Mouse (Mus musculus) spleen, adult 2 months (tissue): ENCODE measurements around the gene Ssx2ip. TPM values are rescaled to one million over a fixed set of nuclear protein-coding genes. Genes with fewer than 3 reads are reported as not detected.

Experiments used
- DNase-seq, 2 experiments: peaks; one replicate each; pipeline versions ENCODE4 v3.0.0 to v3.0.0-alpha.2; 2012 to 2021; ENCODE audit warnings: low spot score in 2 of 2, low read depth in 1 of 2
- H3K27ac ChIP-seq: fragments of 200-500 bp; 2 replicates; pipeline ENCODE4 v1.5.1; 2012; ENCODE audit warnings: low read length, inconsistent platforms; ENCODE audit not compliant: insufficient read depth
- H3K27me3 ChIP-seq: fragments of 200-500 bp; 2 replicates; pipeline ENCODE4 v1.6.1; 2012; ENCODE audit warnings: mild to moderate bottlenecking, moderate library complexity, low read length, inconsistent platforms; ENCODE audit not compliant: control insufficient read depth, insufficient read depth
- H3K36me3 ChIP-seq: fragments of 200-500 bp; 2 replicates; pipeline ENCODE4 v1.6.1; 2012; ENCODE audit warnings: mild to moderate bottlenecking, low read length, inconsistent platforms; ENCODE audit not compliant: control insufficient read depth, insufficient read depth
- H3K4me1 ChIP-seq: fragments of 200-500 bp; 2 replicates; pipeline ENCODE4 v1.6.1; 2011; ENCODE audit warnings: inconsistent platforms; ENCODE audit not compliant: control insufficient read depth, insufficient read depth, insufficient read length
- H3K4me3 ChIP-seq: fragments of 200-500 bp; 2 replicates; pipeline ENCODE4 v1.5.1; 2011; ENCODE audit warnings: mild to moderate bottlenecking, inconsistent platforms; ENCODE audit not compliant: insufficient read depth, insufficient read length; ENCODE audit errors: extremely low read depth
- CTCF ChIP-seq: fragments of 200-500 bp; IDR thresholded peaks from 2 replicates; pipeline ENCODE4 v1.5.1; 2011; ENCODE audit warnings: mild to moderate bottlenecking, inconsistent platforms; ENCODE audit not compliant: insufficient read depth, insufficient read length, insufficient replicate concordance; ENCODE audit errors: extremely low read depth
- POLR2A ChIP-seq: fragments of 200-500 bp; IDR thresholded peaks from 2 replicates; pipeline ENCODE4 v1.6.1; 2011; ENCODE audit warnings: low read depth, low read length, inconsistent platforms
- WGBS: fragments of 180-500 bp; shearing (Covaris S2); methylation state at CpG from one replicate; pipeline ENCODE4 v1.1.7; 2018; 5-methylcytosine and 5-hydroxymethylcytosine counted together
- polyA plus RNA-seq: library from polyadenylated mRNA; depleted of rRNA; stranded (reverse); fragments of >200 nt; gene quantifications from 2 replicates; pipeline ENCODE4 v1.2.3, GENCODE M21; 2012

The Ssx2ip gene
- polyA plus RNA-seq, 1 experiment: 1.6 TPM

DNA sequence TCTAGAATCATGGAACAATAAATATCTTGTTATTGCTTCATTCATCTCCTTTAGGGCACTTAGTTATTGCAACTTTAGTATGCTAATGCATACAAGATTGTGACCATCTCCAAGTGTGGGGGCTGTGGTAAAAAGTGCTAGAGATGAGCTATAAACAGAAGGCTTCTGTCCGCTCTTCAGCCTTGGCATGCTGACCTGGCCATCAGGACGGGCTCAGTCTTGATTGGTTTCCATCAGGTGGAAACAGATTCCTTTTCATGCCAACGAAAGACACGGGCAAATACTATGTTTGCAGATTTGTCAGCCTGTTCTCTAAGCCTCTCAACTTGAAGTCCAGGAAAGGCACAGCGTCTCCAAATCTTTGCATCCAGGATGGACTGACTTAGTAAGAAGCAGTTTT, 42.7 kb downstream of the Ssx2ip start:
- no peak overlapping the region for H3K27ac ChIP-seq
- 93% methylated on average over 5 of the region's 5 CpGs for WGBS

DNA sequence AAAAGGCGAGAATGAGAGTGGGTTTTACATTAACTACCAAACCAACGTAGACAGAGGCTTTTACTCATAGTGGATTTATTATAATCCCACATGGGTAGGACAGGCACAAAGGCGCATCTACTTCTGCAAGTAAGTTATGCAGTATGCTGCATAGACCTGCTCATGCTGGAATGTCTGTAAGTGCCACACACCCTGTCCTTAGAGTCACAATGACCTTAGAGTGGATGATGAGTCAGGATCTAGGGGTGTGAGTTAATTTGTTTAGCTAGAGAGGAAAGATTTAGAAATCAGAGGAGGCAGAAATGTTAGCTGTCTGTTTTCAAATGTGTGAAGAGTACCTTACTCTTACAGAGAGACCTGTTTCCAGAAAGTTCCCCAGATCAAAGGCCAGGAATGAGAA, 43.2 kb downstream of the Ssx2ip start:
- Histone ChIP-seq H3K36me3 (no peaks in the 10 kb centered on the region), H3K4me3 (no peak overlapping the region), H3K27ac (no peak overlapping the region), H3K4me1 (no peaks in the 10 kb centered on the region; the same call in 1 of the 2 replicates), H3K27me3 (no peaks in the 10 kb centered on the region)
- DNase-seq: no peak
- 92% methylated on average over 3 of the region's 3 CpGs for WGBS
- TF ChIP-seq CTCF (no peak), POLR2A (no peak)

More for the DNA sequence above, 42.7 kb downstream of the Ssx2ip start:
- Histone ChIP-seq H3K36me3 (no peaks in the 10 kb centered on the region), H3K27me3 (no peaks in the 10 kb centered on the region), H3K4me1 (no peaks in the 10 kb centered on the region; the same call in 1 of the 2 replicates), H3K4me3 (no peak overlapping the region)
- DNase-seq: no peak
- no peak for TF ChIP-seq CTCF
- TF ChIP-seq POLR2A: no peak

DNA sequence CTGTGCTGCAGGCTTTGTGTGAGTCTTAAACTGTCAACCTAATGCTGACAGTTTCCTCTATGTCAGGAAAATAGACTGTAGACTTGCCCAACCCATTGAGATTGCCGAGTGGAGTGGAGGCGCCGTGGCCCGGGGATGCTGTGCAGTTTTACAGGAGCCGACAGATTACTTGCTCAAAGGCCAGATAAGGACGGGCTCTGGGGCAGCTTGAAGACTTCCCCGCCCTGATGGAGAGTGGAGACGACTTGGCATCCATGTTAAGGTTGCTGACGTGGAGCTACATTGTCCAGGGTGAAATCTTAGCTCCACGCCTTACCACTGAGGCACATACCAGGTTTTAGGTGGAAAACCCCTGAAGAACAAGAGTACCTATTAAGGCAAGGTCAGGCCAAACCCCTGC, 43.9 kb downstream of the Ssx2ip start:
- H3K36me3 ChIP-seq: no peaks in the 10 kb centered on the region
- H3K27ac ChIP-seq: no peak overlapping the region
- no peak for DNase-seq
- no peaks in the 10 kb centered on the region; the same call in 1 of the 2 replicates for H3K4me1 ChIP-seq
- no peaks in the 10 kb centered on the region for H3K27me3 ChIP-seq
- no peak overlapping the region for H3K4me3 ChIP-seq
- TF ChIP-seq CTCF (no peak), POLR2A (no peak)
- 85% methylated on average over 10 of the region's 10 CpGs for WGBS

DNA sequence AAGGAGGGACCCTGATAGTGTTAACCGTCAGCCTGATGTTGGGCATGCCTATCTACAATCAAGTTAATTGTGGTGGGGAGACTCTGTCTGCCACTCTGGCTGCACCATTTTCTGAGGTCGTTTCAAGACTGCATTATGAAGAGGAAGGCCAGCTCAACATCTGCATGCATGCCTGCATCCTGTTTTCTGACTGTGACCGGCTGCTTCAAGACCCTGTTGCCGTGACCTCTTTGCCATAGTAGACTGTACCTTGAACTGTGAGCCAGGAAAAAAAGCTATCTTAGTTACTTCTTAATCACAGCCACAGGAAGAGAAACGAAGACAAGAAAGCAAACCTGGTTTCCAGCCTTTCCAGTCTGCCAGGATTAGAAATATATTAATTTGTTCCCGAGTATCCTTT, 44.5 kb downstream of the Ssx2ip start:
- TF ChIP-seq POLR2A (no peak), CTCF (no peak)
- 50% methylated on average over 6 of the region's 6 CpGs for WGBS
- no peaks in the 10 kb centered on the region for H3K36me3 ChIP-seq
- no peak for DNase-seq
- H3K27ac ChIP-seq: no peak overlapping the region
- H3K4me1 ChIP-seq: no peaks in the 10 kb centered on the region; the same call in 1 of the 2 replicates
- H3K27me3 ChIP-seq: no peaks in the 10 kb centered on the region
- H3K4me3 ChIP-seq: no peak overlapping the region

DNA sequence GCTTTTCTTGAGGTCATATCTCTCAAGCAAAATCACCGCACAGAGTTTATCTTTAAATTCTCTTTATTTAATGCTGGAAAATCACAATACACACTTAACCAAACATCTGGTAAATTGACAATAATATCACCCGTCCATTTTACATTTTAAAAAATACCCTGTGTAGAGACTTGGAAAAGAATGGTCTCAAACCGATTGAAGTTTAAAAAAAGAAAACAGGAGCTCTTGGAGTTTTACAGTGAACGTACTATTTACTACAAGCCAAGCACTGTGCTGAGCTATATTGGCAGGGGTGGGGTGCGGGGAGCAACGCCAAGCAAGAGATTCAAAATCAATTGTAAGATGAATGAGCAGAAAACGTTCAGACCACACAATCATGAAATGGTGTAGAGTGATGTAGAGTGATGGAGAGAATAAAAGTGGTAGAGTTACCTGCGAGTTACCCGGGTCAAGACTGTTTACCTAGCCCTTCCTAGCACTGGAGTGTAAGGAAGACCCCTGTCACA, 45.4 kb downstream of the Ssx2ip start, which contains the start of gene Ctbs:
Gene Ctbs, plus strand, starts transcription at position 51 of the 506 bp plus-strand sequence.
- no peak for DNase-seq
- no peaks in the 10 kb centered on the region; the same call in 1 of the 2 replicates for H3K4me1 ChIP-seq
- WGBS: 61% methylated on average over 9 of the region's 9 CpGs
- H3K36me3 ChIP-seq: no peaks in the 10 kb centered on the region
- H3K27ac ChIP-seq: peak within 1 kb of the TSS; percentile 88
- no peak for TF ChIP-seq POLR2A
- TF ChIP-seq CTCF: no peak
- H3K27me3 ChIP-seq: no peaks in the 10 kb centered on the region
- H3K4me3 ChIP-seq: peak within 1 kb of the TSS; percentile 95

DNA sequence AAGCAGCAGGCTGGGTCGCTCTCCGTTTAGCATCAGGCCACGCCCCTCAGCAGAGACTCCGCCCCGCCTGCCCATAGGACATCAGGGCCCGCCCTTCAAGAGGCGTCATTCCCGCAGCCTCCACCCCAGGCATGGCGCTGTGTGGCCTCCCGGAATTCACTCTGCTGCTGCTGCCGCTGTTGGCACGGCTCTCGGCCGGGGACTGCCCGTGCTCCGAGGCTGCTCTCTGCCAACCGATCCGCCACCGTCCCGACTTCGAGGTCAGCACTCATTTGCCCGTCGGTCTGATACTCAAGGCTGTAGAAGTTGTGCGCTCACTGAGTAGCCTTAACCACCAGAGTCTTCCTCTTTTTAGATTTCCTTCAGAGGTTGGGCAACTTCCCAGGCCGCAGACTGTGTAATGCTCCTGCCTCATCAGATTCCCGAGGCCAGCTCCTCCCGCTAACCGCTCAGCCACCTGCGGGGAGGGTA, 46.0 kb downstream of the Ssx2ip start:
- peaks cover 2% of the 10 kb centered on the region; the same call in 1 of the 2 replicates for H3K36me3 ChIP-seq
- no peaks in the 10 kb centered on the region; the same call in 1 of the 2 replicates for H3K4me1 ChIP-seq
- H3K4me3 ChIP-seq: peak overlapping the region; percentile 95
- peak overlapping the region; percentile 88 for H3K27ac ChIP-seq
- no peaks in the 10 kb centered on the region for H3K27me3 ChIP-seq
- DNase-seq: peak; percentile 66 to 88
- TF ChIP-seq POLR2A (peak; percentile 86), CTCF (no peak)
- under 1% methylated on average over 29 of the region's 29 CpGs for WGBS

DNA sequence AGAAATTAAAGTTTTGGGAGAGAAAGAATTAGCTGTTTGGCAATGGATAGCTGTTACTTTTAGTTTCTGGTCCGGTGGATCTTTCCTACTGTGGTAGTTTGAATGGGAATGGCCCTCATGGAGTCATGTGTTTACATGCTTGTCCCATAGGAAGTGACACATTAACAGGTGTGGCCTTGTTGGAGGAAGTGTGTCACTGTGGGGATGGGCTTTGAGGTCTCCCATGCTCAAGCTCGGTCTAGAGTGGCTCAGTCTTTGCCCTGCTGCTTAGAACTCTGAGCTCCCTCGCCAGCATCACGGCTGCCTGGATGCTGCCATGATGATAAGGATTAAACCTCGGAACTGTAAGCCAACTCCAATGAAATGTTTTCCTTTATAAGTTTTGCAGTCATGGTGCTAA, 46.9 kb downstream of the Ssx2ip start:
- Histone ChIP-seq H3K4me1 (no peaks in the 10 kb centered on the region; the same call in 1 of the 2 replicates), H3K4me3 (no peak overlapping the region), H3K36me3 (peaks cover 2% of the 10 kb centered on the region; the same call in 1 of the 2 replicates), H3K27me3 (no peaks in the 10 kb centered on the region), H3K27ac (no peak overlapping the region)
- DNase-seq: no peak
- TF ChIP-seq CTCF: no peak
- TF ChIP-seq POLR2A: no peak
- WGBS: 96% methylated on average over 5 of the region's 5 CpGs
